Mouse (Mus musculus) ES-Bruce4 (cell line): ENCODE results near the gene Ptms. TPM values are rescaled to one million over a fixed set of nuclear protein-coding genes. Genes with fewer than 3 reads are reported as not detected.

Experiments used
- H3K27ac ChIP-seq: 2 replicates; pipeline ENCODE4 v1.5.1; 2012; ENCODE audit warnings: low read length, inconsistent platforms; ENCODE audit not compliant: insufficient read depth
- H3K27me3 ChIP-seq: 2 replicates; pipeline ENCODE4 v1.6.1; 2012; ENCODE audit warnings: mild to moderate bottlenecking, low read length, inconsistent platforms; ENCODE audit not compliant: control insufficient read depth, poor library complexity, insufficient read depth, severe bottlenecking
- H3K36me3 ChIP-seq: 2 replicates; pipeline ENCODE4 v1.6.1; 2012; ENCODE audit warnings: inconsistent platforms, mild to moderate bottlenecking, low read length, moderate library complexity; ENCODE audit not compliant: control insufficient read depth, poor library complexity, insufficient read depth, severe bottlenecking
- H3K4me1 ChIP-seq: one replicate; pipeline ENCODE4 v1.8.1; 2011; ENCODE audit warnings: low read length; ENCODE audit not compliant: control insufficient read depth, insufficient read depth
- H3K4me3 ChIP-seq: 2 replicates; pipeline ENCODE4 v1.5.1; 2011; ENCODE audit warnings: low read depth, mild to moderate bottlenecking, low read length
- H3K9ac ChIP-seq: 2 replicates; pipeline ENCODE4 v1.6.1; 2012; ENCODE audit warnings: low read depth, mild to moderate bottlenecking, inconsistent platforms; ENCODE audit not compliant: poor library complexity, severe bottlenecking
- H3K9me3 ChIP-seq: replicated peaks from 2 replicates; pipeline ENCODE4 v1.6.1; 2012; ENCODE audit warnings: mild to moderate bottlenecking, low read length, inconsistent platforms; ENCODE audit not compliant: control insufficient read depth, poor library complexity, insufficient read depth, severe bottlenecking
- CTCF ChIP-seq: IDR thresholded peaks from one replicate; pipeline ENCODE4 v1.8.1; 2011; ENCODE audit warnings: low read depth, low read length
- EP300 ChIP-seq: IDR thresholded peaks from 2 replicates; pipeline ENCODE4 v1.6.1; 2011; ENCODE audit warnings: low read depth, low read length; ENCODE audit not compliant: insufficient read depth
- POLR2A ChIP-seq: IDR thresholded peaks from one replicate; pipeline ENCODE4 v1.8.1; 2011; ENCODE audit warnings: low read length; ENCODE audit not compliant: insufficient read depth
- polyA plus RNA-seq: library from polyadenylated mRNA; stranded (reverse); fragments of >200 nt; gene quantifications from 2 replicates; pipeline ENCODE4 v1.2.4, GENCODE M21; 2011; ENCODE audit warnings: low read depth; ENCODE audit not compliant: missing spikeins, insufficient read depth, insufficient read length

Gene Ptms
- 382 and 383 TPM in 2 replicates for polyA plus RNA-seq

GRCm38 (mm10) chr6:124919695-124920317 lies at the start of gene Ptms:
Ptms (minus strand) TSS chr6:124920103.
- no peaks in the 10 kb centered on the region for H3K27me3 ChIP-seq
- peak within 1 kb of the TSS; percentile 99 for H3K9ac ChIP-seq
- H3K27ac ChIP-seq: peak within 1 kb of the TSS; percentile 97
- no peak for TF ChIP-seq CTCF
- peak; percentile 80; the same call in 1 of the 2 replicates for TF ChIP-seq EP300
- TF ChIP-seq POLR2A: peak; percentile 8
- no peaks in the 10 kb centered on the region for H3K36me3 ChIP-seq
- H3K9me3 ChIP-seq: no peaks in the 10 kb centered on the region
- H3K4me1 ChIP-seq: no peaks in the 10 kb centered on the region
- peak within 1 kb of the TSS; percentile 91 for H3K4me3 ChIP-seq

- H3K9ac ChIP-seq: no peak overlapping the region
- H3K36me3 ChIP-seq: peaks cover 4% of the 10 kb centered on the region
- H3K27me3 ChIP-seq: no peaks in the 10 kb centered on the region
- H3K27ac ChIP-seq: no peak overlapping the region
- peaks cover 2% of the 10 kb centered on the region; the same call in 1 of the 2 replicates for H3K9me3 ChIP-seq
- no peak overlapping the region for H3K4me3 ChIP-seq
- peak; percentile 24 for TF ChIP-seq CTCF
- TF ChIP-seq EP300: no peak
- no peaks in the 10 kb centered on the region for H3K4me1 ChIP-seq
Measured at GRCm38 (mm10) chr6:124967766-124968165, 47.9 kb upstream of the Ptms start.

- Histone ChIP-seq H3K9ac (peak overlapping the region; percentile 90), H3K4me3 (peak overlapping the region; percentile 95), H3K27ac (peak overlapping the region; percentile 3), H3K36me3 (peaks cover 12% of the 10 kb centered on the region), H3K4me1 (no peaks in the 10 kb centered on the region), H3K27me3 (no peaks in the 10 kb centered on the region), H3K9me3 (no peaks in the 10 kb centered on the region)
- peak; percentile 44 for TF ChIP-seq CTCF
- TF ChIP-seq EP300: no peak
Measured at GRCm38 (mm10) chr6:124966466-124967118, 46.7 kb upstream of the Ptms start.

GRCm38 (mm10) chr6:124965747-124966146 lies 45.8 kb upstream of the Ptms start:
- TF ChIP-seq CTCF: no peak
- TF ChIP-seq POLR2A: no peak
- no peak for TF ChIP-seq EP300
- Histone ChIP-seq H3K9me3 (no peaks in the 10 kb centered on the region), H3K27ac (peak overlapping the region; percentile 88), H3K4me1 (no peaks in the 10 kb centered on the region), H3K36me3 (peaks cover 19% of the 10 kb centered on the region), H3K9ac (peak overlapping the region; percentile 90), H3K4me3 (peak overlapping the region; percentile 95), H3K27me3 (no peaks in the 10 kb centered on the region)

- Histone ChIP-seq H3K4me3 (peak within 1 kb of the TSS; percentile 95), H3K36me3 (peaks cover 20% of the 10 kb centered on the region), H3K27ac (peak within 1 kb of the TSS; percentile 88), H3K9ac (peak within 1 kb of the TSS; percentile 90), H3K27me3 (no peaks in the 10 kb centered on the region), H3K4me1 (no peaks in the 10 kb centered on the region), H3K9me3 (no peaks in the 10 kb centered on the region)
- TF ChIP-seq POLR2A (no peak), EP300 (peak; percentile 60; the same call in 1 of the 2 replicates)
Measured at GRCm38 (mm10) chr6:124965088-124965719, 45.3 kb upstream of the Ptms start, which contains the start of gene Cops7a. Cops7a (minus strand) TSS chr6:124965538.

- no peaks in the 10 kb centered on the region for H3K4me1 ChIP-seq
- peak overlapping the region; percentile 90 for H3K9ac ChIP-seq
Measured at GRCm38 (mm10) chr6:124964638-124965037, 44.7 kb upstream of the Ptms start.

More at GRCm38 (mm10) chr6:124964638-124965037, 44.7 kb upstream of the Ptms start:
- no peak for TF ChIP-seq CTCF
- TF ChIP-seq EP300: no peak
- no peak for TF ChIP-seq POLR2A
- Histone ChIP-seq H3K36me3 (peaks cover 24% of the 10 kb centered on the region), H3K4me3 (peak overlapping the region; percentile 95), H3K27ac (peak overlapping the region; percentile 58), H3K27me3 (no peaks in the 10 kb centered on the region), H3K9me3 (no peaks in the 10 kb centered on the region)
